Mouse (Mus musculus) spleen, postnatal 4 days (tissue): ENCODE data around the gene Pde4c.

Experiments
- DNase-seq, 2 experiments: peaks; one replicate each; pipeline ENCODE4 v3.0.0; 2022; ENCODE audit warnings: low spot score in 2 of 2

The Pde4c gene

DNA sequence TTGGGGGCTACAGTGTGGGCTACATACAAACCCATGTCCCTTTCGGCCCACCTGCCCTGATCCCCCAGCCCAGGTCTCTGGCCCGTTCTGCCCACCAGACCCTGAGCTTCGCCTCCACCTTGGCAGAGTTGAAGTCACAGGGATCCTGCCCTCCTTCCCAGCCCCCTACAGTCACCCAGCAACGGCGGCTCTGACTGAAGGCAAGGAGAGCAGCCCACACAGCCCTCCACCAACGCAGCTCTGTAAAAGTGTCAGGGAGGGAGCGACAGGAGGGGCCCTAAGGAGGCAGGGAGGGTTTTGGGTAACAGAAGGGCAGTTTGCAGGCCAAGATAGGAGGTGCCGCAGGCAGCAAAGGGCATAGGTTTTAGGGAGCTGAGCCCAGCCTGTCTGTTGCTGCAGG is 67.3 kb downstream of the Pde4c start:
- DNase-seq, result no peak

DNA sequence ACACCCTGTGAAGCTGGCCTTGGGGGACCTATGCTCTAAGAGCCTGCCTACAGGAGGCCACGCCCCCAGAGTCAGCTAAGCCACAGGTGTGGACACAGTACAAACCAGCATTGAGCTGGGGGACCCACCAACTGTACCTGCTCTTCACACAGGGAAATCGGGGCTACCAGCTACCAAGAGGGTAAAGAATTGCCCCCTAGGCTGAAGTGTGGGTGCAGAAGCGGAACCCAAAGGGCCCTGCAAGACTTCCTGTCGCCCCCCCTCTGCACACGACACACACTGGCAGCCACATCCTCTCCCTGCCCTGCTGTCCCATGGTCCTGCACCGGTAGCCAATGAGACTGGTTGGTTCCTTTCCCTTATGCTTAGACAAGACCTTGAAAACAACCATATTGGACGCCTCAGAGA is 67.8 kb downstream of the Pde4c start:
- DNase-seq, result peak; percentile 66 to 83

DNA sequence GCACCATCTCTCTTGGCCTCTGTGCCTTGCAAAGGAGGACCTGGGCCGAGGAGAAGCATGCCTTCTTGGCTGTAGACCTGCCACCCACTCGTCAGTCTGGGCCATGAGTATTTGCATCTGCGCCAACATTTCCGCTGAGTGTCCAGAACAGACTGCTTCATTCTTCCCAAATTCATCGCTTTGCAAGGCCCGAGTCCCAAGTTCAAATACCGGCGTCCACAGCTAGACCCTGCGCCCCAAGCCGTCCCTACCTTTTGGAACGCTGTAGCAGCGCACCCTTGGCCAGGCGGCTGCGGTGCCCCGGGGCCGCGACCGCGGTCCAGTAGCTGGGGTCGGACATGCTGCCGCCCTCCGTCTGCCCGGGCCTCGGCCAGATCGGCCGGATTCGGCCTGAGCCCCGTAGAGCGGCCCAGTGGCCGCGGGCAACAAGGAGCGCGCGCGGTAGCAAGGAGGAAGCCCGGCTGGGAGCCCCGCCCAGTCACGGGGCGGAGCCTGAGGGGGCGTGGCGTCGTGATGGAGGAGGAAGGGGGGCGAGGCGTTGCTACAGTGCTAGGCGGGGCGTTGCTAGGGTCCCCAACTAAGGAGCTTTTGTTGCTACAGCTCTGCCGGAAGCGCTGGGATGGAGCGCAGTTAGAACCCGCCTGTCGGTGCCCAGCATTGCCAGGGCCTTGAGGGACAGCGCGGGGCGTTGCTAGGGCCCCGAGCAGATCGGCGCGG is 68.6 kb downstream of the Pde4c start:
- peak; percentile 97 to 99 for DNase-seq

GRCm38 (mm10) chr8:70792700-70793099 is 69.2 kb downstream of the Pde4c start:
- DNase-seq, result peak; percentile 70 to 83

DNA sequence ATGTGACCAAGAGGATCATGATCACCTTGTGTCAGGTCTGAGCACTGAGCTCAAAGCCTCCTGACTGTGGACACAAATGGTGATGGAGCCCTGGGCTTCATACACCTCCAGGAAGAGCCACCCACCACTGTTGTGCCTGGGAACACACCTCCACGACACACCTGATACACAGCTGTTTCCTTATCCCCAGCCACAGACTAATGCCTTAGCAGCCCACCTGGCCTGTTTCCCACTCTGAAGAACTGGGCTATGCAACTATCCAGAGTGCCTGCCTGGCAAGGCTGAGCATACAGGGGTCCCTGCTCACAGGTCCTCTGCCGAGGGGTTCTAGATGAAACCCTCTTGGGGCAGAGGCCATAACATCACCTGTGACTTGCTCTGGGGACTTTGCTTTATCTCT is 70.7 kb downstream of the Pde4c start:
- DNase-seq, result no peak

GRCm38 (mm10) chr8:70795370-70795769 is 71.8 kb downstream of the Pde4c start:
- DNase-seq, result no peak

DNA sequence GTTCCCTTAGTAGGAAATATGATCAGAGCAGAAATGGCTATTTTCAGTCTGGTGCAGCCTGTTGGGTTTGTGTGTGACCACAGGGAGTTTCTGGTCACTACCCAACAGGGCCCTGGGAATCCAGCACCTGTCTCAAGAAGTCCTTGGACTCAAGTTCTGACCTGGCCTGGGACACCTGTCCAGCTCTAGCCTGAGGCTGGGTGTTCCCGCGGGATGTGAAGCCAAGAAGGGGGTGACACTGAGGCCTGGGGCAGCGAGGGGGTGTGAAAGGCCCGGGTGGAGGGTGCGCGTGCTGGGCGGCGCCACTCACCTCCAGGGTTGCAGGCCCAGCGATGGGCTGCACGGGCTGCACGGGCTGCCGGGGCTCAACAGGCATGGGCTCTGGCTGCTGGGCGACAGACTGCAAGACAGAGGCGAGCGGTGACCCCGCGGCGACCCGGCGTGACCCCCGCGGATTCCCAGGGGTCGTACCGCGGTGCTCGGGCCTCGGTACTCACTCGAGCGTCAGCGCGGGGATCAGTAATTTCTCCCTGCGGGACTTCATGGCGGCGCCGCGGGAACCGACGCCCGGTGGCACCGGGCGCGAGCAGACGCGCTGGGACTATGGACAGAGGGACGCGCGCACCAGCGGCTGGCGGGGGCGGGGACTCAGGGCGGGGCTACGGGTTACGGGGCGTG is 73.0 kb downstream of the Pde4c start:
- DNase-seq, result no peak

DNA sequence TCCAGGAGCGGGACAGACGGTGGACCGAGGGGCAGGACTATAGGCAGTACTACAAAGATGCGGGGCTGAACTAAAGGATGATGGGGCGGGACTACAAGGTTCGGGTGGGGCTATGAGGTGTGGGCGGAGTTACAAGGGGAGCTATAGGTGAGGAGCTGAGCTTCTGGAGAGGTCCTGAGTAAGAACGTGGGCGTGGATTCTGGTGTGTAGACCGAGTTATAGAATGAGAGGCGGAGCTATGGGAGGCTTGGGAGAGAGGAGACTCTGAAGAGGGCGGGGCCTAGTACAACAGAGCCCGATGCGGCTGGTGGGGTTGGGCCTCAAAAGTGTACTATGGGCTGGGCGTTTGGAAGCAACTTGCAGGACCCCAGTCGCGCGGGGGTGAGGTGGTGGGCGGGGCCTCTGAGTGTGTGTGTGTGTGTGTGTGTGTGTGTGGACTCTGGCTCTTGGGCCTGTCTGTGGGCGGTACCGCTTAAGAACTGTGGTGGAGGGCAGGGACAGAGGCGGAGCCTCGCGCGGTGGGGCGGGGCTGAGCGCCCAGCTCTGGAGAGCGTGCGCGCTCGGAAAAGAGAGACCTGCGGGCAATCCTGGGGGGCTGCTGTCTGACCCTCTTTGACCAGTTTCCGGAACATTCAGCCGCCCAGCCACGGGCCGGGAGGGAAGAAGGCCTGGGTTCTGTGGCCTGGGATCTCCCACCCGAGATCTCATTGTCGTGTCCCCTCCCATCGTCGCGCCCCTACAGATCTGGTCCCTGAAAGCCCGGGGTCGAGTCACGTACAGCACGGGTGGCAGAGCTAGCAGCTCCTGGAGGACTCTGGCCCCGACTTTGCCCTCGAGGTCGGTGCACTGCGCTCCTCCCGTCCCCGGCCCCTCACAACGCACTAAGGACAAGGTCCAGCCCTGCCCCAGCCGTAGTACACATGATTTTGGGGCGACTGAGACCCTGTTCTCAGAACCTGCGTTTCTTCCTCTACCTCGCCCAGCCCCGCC is 73.9 kb downstream of the Pde4c start:
- DNase-seq, result peak; percentile 87 to 90

DNA sequence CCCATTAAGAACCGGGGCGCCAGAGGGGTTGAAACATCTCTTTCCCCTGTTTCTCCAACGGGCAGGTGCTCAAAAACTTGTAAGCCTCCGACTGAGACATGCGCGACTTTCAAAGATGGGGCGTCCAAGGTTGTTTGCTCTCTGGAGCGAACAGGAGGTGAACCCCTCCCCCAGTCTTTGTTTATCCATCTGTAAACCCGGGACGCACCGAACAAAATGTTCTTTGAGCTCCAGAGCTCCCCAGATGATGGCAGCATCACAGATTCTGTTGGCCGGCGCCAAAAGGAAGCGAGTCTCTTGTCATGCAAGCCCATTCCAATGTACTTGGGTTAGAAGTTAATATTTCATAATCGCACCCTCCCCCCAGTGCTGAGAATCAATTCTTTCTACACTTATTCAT is 74.8 kb downstream of the Pde4c start:
- no peak for DNase-seq

DNA sequence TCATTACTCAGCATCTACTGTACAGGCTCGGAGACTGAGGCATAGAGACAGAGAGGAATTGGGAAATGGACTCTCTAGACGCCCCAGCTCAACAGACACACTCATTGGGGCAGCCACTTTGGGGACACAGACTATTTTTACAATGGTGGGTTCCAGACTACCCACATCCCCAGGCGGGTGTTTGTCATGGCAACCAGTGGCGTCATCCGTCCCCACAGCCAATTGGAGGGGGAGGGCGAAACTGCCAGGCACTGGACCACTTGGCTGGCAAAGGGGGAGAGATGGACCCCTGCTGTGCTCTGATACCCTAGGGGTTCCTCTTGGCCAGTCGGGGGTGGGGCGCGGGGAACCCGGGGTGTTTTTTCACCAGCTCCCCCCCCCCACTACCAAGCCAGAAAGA is 77.1 kb downstream of the Pde4c start:
- no peak for DNase-seq
